In genomic region chr7:5101066-5101663, GRCm38 (mm10) we compare ENCODE assay signal across 1 mouse cellular context.
TF ChIP-seq lines count a peak whose summit lies in the region.

No protein-coding gene starts in this region.

TF ChIP-seq in CH12.LX, 34 proteins besides CTCF, POLR2A, EP300 and RAD21 (continued from another document):
- TF ChIP-seq UBTF (IDR thresholded peaks at IDR 0.05; ENCODE audit: low read depth, low read length) (no peak), MXI1 (IDR thresholded peaks at IDR 0.05; ENCODE audit: low read depth, low read length) (peak; percentile 57; the same call in 1 of the 2 replicates), ZMIZ1 (IDR thresholded peaks at IDR 0.05; ENCODE audit: low read depth, low read length) (no peak), MAFK (IDR thresholded peaks at IDR 0.05; ENCODE audit: insufficient replicate concordance, low read length) (peak; percentile 64), MYC (IDR thresholded peaks at IDR 0.05; ENCODE audit: low read depth, low read length) (peak; percentile 70; the same call in 1 of the 2 replicates), ELF1 (IDR thresholded peaks at IDR 0.05; ENCODE audit: low read depth, low read length) (peak; percentile 79), MEF2A (IDR thresholded peaks at IDR 0.05; ENCODE audit: borderline replicate concordance, low read depth, low read length) (peak; percentile 79), NRF1 (IDR thresholded peaks at IDR 0.05; ENCODE audit: low read depth, low read length) (no peak), ZC3H11A (IDR thresholded peaks at IDR 0.05; ENCODE audit: low read depth, low read length) (no peak), ZKSCAN1 (IDR thresholded peaks at IDR 0.05; ENCODE audit: borderline replicate concordance, low read depth, low read length) (no peak), JUN (IDR thresholded peaks at IDR 0.05; ENCODE audit: insufficient read depth, low read depth, low read length) (no peak), HCFC1 (IDR thresholded peaks at IDR 0.05; ENCODE audit: low read depth, low read length) (no peak; the same call in 1 of the 2 replicates), CHD1 (IDR thresholded peaks at IDR 0.05; ENCODE audit: low read depth, low read length) (no peak), CHD2 (IDR thresholded peaks at IDR 0.05; ENCODE audit: low read length) (peak; percentile 83), NELFE (IDR thresholded peaks at IDR 0.05; ENCODE audit: low read depth, low read length) (no peak), ETS1 (conservative IDR thresholded peaks at IDR 0.05; ENCODE audit: low read depth, low read length) (peak; percentile 67), IRF4 (IDR thresholded peaks at IDR 0.05; ENCODE audit: low read depth, low read length) (peak; percentile 93), GABPA (IDR thresholded peaks at IDR 0.05; ENCODE audit: insufficient replicate concordance, low read depth, low read length) (no peak), JUND (conservative IDR thresholded peaks at IDR 0.05; ENCODE audit: low read depth, low read length) (no peak), SIN3A (IDR thresholded peaks at IDR 0.05; ENCODE audit: low read length) (peak; percentile 67), ZNF384 (IDR thresholded peaks at IDR 0.05; ENCODE audit: low read depth, low read length) (no peak), BHLHE40 (IDR thresholded peaks at IDR 0.05; ENCODE audit: low read depth, low read length) (peak; percentile 78), POLR2AphosphoS2 (IDR thresholded peaks at IDR 0.05; ENCODE audit: low read depth, low read length) (no peak), KAT2A (IDR thresholded peaks at IDR 0.05; ENCODE audit: insufficient replicate concordance, low read length) (no peak), TBP (conservative IDR thresholded peaks at IDR 0.05; ENCODE audit: low read depth, low read length) (no peak), MAX (IDR thresholded peaks at IDR 0.05; ENCODE audit: low read length) (peak; percentile 42; the same call in 1 of the 2 replicates)
